Mouse (Mus musculus) ES-Bruce4 (cell line): ENCODE data around the gene Dcps.

ENCODE experiments used
- EP300 ChIP-seq: IDR thresholded peaks from 2 replicates; pipeline ENCODE4 v1.6.1; 2011; ENCODE audit warnings: low read depth, low read length; ENCODE audit not compliant: insufficient read depth
- POLR2A ChIP-seq: IDR thresholded peaks from one replicate; pipeline ENCODE4 v1.8.1; 2011; ENCODE audit warnings: low read length; ENCODE audit not compliant: insufficient read depth

- no peak for TF ChIP-seq POLR2A
- TF ChIP-seq EP300 = no peak
Measured at GRCm38 (mm10) chr9:35173331-35173730, 2.5 kb downstream of the Dcps start.
